Mouse (Mus musculus): Measurements from ENCODE around the gene Myo18b. TPM values are rescaled to one million over a fixed set of nuclear protein-coding genes. Genes with fewer than 3 reads are reported as not detected.
A peak's percentile ranks its signal among the peaks of the same experiment; 100 is the strongest.

Gene Myo18b
- polyA plus RNA-seq, 1 experiment from 2014 or later = 0.87 TPM

GRCm38 (mm10) chr5:112868620-112869019, 27.5 kb downstream of the Myo18b start:
- no peaks in the 10 kb centered on the region for H3K36me3 ChIP-seq (ENCODE audit: control insufficient read depth, insufficient read depth, low read length)
- no peaks in the 10 kb centered on the region for H3K4me1 ChIP-seq (ENCODE audit: control insufficient read depth, insufficient read depth, low read length)
- H3K4me3 ChIP-seq (replicated peaks; ENCODE audit: low read depth, low read length) = no peak overlapping the region
- DNase-seq (no peak), ATAC-seq (ENCODE audit: low FRiP score, low TSS enrichment) (no peak)
- H3K4me2 ChIP-seq (ENCODE audit: low read length) = no peak overlapping the region
- no peak overlapping the region for H3K27ac ChIP-seq (replicated peaks; ENCODE audit: low read depth, low read length)
- H3K27me3 ChIP-seq (ENCODE audit: control insufficient read depth, insufficient read depth, low read length) = no peaks in the 10 kb centered on the region
- H3K9me3 ChIP-seq (ENCODE audit: control insufficient read depth, low read length) = no peaks in the 10 kb centered on the region
- 77% methylated on average over 5 of the region's 5 CpGs for WGBS
- H3K9ac ChIP-seq (replicated peaks; ENCODE audit: low read length) = no peak overlapping the region

- ATAC-seq (ENCODE audit: low FRiP score, low TSS enrichment) = no peak
- DNase-seq = peak; percentile 51
- WGBS = 51% methylated on average over 4 of the region's 4 CpGs
Observed at GRCm38 (mm10) chr5:112864719-112865367, 31.3 kb downstream of the Myo18b start.

DNA sequence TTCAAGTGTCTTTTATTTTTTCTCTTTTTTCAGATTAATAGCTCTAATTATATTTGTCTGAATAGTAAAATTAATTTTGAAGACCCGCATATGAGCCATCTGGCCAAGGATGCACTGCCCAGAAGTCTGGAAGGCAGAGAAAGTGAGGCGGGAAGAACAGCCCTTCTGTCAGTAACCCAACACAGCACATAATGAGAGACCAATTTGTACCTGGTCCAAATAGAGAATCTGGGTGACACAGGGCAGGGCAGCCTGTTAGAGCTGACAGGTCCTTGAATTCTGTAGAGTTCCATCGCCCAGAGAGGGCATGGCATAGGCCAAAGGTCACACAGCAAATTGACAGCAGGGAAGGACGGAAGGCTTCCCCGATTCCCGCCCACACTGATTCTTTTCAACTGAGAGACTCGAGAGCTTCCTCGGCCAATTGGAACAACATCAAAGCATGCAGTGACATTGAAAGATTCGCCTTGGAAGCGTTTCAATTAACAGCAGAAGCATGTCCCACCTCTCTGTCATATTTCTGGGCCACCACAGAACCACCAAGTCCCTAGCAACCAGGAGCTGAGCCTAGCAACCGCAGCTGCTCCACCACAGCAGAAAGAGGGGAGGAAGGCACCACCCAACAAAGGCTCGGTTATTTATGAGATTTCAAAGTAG, 36.7 kb downstream of the Myo18b start:
- H3K36me3 ChIP-seq (ENCODE audit: control insufficient read depth, insufficient read depth, low read length) = no peaks in the 10 kb centered on the region

More at GRCm38 (mm10) chr5:112864719-112865367, 31.3 kb downstream of the Myo18b start:
- no peaks in the 10 kb centered on the region for H3K27me3 ChIP-seq (ENCODE audit: control insufficient read depth, insufficient read depth, low read length)
- H3K36me3 ChIP-seq (ENCODE audit: control insufficient read depth, insufficient read depth, low read length) = no peaks in the 10 kb centered on the region
- no peak overlapping the region for H3K27ac ChIP-seq (replicated peaks; ENCODE audit: low read depth, low read length)
- no peak overlapping the region for H3K4me2 ChIP-seq (ENCODE audit: low read length)
- no peak overlapping the region for H3K9ac ChIP-seq (replicated peaks; ENCODE audit: low read length)
- H3K9me3 ChIP-seq (ENCODE audit: control insufficient read depth, low read length) = no peaks in the 10 kb centered on the region
- H3K4me3 ChIP-seq (replicated peaks; ENCODE audit: low read depth, low read length) = no peak overlapping the region
- H3K4me1 ChIP-seq (ENCODE audit: control insufficient read depth, insufficient read depth, low read length) = no peaks in the 10 kb centered on the region; the same call in 1 of the 2 replicates

DNA sequence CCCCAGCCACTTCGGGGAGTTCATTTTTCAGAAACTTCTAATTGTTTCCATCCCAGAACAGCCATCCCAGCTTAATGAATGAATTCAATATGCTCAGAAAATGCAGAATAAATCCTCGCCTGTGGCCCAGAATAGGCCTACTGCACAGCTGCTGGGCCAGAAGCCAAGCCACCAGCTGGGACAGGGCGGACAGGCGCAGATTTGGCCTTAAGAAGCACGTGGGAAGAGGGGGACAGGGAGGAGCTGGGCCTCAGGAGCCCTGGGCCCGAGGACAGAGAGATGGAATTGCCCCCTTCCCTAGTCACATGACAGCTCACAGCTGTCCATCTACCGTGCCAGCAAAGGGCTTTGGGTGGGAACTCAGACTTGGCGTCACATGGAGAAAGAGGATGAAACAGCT, 43.0 kb downstream of the Myo18b start:
- Histone ChIP-seq H3K27me3 (ENCODE audit: control insufficient read depth, insufficient read depth, low read length) (no peaks in the 10 kb centered on the region), H3K4me2 (ENCODE audit: low read length) (no peak overlapping the region), H3K36me3 (ENCODE audit: control insufficient read depth, insufficient read depth, low read length) (no peaks in the 10 kb centered on the region), H3K4me1 (ENCODE audit: control insufficient read depth, insufficient read depth, low read length) (peaks cover 44% of the 10 kb centered on the region), H3K9ac (replicated peaks; ENCODE audit: low read length) (no peak overlapping the region), H3K9me3 (ENCODE audit: control insufficient read depth, low read length) (no peaks in the 10 kb centered on the region), H3K27ac (replicated peaks; ENCODE audit: low read depth, low read length) (peak overlapping the region; percentile 79), H3K4me3 (replicated peaks; ENCODE audit: low read depth, low read length) (no peak overlapping the region)
- DNase-seq (peak; percentile 87), ATAC-seq (ENCODE audit: low FRiP score, low TSS enrichment) (peak; percentile 67)
- WGBS = 9% methylated on average over 8 of the region's 8 CpGs

More for the DNA sequence above, 36.7 kb downstream of the Myo18b start:
- H3K9me3 ChIP-seq (ENCODE audit: control insufficient read depth, low read length) = no peaks in the 10 kb centered on the region
- peak overlapping the region; percentile 52 for H3K27ac ChIP-seq (replicated peaks; ENCODE audit: low read depth, low read length)
- DNase-seq (peak; percentile 75), ATAC-seq (ENCODE audit: low FRiP score, low TSS enrichment) (peak; percentile 20; the same call in 1 of the 2 replicates)
- 25% methylated on average over 12 of the region's 12 CpGs for whole genome bisulfite sequencing
- H3K9ac ChIP-seq (replicated peaks; ENCODE audit: low read length) = no peak overlapping the region
- no peaks in the 10 kb centered on the region for H3K27me3 ChIP-seq (ENCODE audit: control insufficient read depth, insufficient read depth, low read length)
- H3K4me1 ChIP-seq (ENCODE audit: control insufficient read depth, insufficient read depth, low read length) = peaks cover 5% of the 10 kb centered on the region; the same call in 1 of the 2 replicates
- no peak overlapping the region for H3K4me3 ChIP-seq (replicated peaks; ENCODE audit: low read depth, low read length)
- H3K4me2 ChIP-seq (ENCODE audit: low read length) = no peak overlapping the region

DNA sequence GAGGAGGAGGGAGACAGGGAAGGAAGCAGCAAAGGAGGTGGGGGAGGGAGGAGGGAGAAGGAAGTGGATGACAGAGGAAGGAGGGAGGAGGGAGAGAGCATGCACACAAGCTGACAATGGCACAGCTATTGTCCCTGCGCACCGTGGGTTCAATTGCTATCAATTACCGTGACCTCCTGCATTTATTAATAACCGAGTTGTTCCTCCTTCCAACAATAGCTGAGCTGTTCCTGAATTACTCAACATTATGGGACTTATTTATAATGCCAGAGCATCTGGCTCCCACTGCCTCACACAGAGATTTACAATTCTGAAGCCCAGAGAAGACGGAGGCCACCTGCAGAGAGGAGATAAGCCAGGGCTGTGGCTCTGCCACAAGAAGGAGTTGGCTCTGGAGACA, 44.8 kb downstream of the Myo18b start:
- ATAC-seq (ENCODE audit: low FRiP score, low TSS enrichment) (peak; percentile 39; the same call in 1 of the 2 replicates), DNase-seq (peak; percentile 79)
- Histone ChIP-seq H3K9ac (replicated peaks; ENCODE audit: low read length) (no peak overlapping the region), H3K9me3 (ENCODE audit: control insufficient read depth, low read length) (no peaks in the 10 kb centered on the region), H3K36me3 (ENCODE audit: control insufficient read depth, insufficient read depth, low read length) (no peaks in the 10 kb centered on the region), H3K4me1 (ENCODE audit: control insufficient read depth, insufficient read depth, low read length) (peaks cover 44% of the 10 kb centered on the region), H3K4me2 (ENCODE audit: low read length) (no peak overlapping the region), H3K27me3 (ENCODE audit: control insufficient read depth, insufficient read depth, low read length) (no peaks in the 10 kb centered on the region), H3K4me3 (replicated peaks; ENCODE audit: low read depth, low read length) (no peak overlapping the region), H3K27ac (replicated peaks; ENCODE audit: low read depth, low read length) (peak overlapping the region; percentile 79)
- 5% methylated on average over 5 of the region's 5 CpGs for WGBS

GRCm38 (mm10) chr5:112848586-112849280, 47.4 kb downstream of the Myo18b start:
- H3K4me2 ChIP-seq (ENCODE audit: low read length) = peak overlapping the region; percentile 4; the same call in 1 of the 2 replicates
- no peaks in the 10 kb centered on the region for H3K27me3 ChIP-seq (ENCODE audit: control insufficient read depth, insufficient read depth, low read length)
- H3K9ac ChIP-seq (replicated peaks; ENCODE audit: low read length) = no peak overlapping the region
- no peak overlapping the region for H3K27ac ChIP-seq (replicated peaks; ENCODE audit: low read depth, low read length)
- no peak overlapping the region for H3K4me3 ChIP-seq (replicated peaks; ENCODE audit: low read depth, low read length)
- no peaks in the 10 kb centered on the region for H3K9me3 ChIP-seq (ENCODE audit: control insufficient read depth, low read length)
- 4% methylated on average over 16 of the region's 16 CpGs for WGBS
- ATAC-seq (ENCODE audit: low FRiP score, low TSS enrichment) = no peak
- peaks cover 57% of the 10 kb centered on the region for H3K4me1 ChIP-seq (ENCODE audit: control insufficient read depth, insufficient read depth, low read length)
- no peaks in the 10 kb centered on the region for H3K36me3 ChIP-seq (ENCODE audit: control insufficient read depth, insufficient read depth, low read length)
- peak; percentile 79 for DNase-seq

- DNase-seq (peak; percentile 68), ATAC-seq (ENCODE audit: low FRiP score, low TSS enrichment) (no peak)
- peaks cover 60% of the 10 kb centered on the region for H3K4me1 ChIP-seq (ENCODE audit: control insufficient read depth, insufficient read depth, low read length)
- H3K27me3 ChIP-seq (ENCODE audit: control insufficient read depth, insufficient read depth, low read length) = no peaks in the 10 kb centered on the region
- H3K36me3 ChIP-seq (ENCODE audit: control insufficient read depth, insufficient read depth, low read length) = no peaks in the 10 kb centered on the region
- H3K9ac ChIP-seq (replicated peaks; ENCODE audit: low read length) = no peak overlapping the region
- no peaks in the 10 kb centered on the region for H3K9me3 ChIP-seq (ENCODE audit: control insufficient read depth, low read length)
- WGBS = 5% methylated on average over 25 of the region's 25 CpGs
- no peak overlapping the region for H3K4me3 ChIP-seq (replicated peaks; ENCODE audit: low read depth, low read length)
- peak overlapping the region; percentile 4; the same call in 1 of the 2 replicates for H3K4me2 ChIP-seq (ENCODE audit: low read length)
- H3K27ac ChIP-seq (replicated peaks; ENCODE audit: low read depth, low read length) = no peak overlapping the region
Observed at GRCm38 (mm10) chr5:112847985-112848542, 48.1 kb downstream of the Myo18b start.

- no peak overlapping the region for H3K4me2 ChIP-seq (ENCODE audit: low read length)
- DNase-seq = no peak
- whole genome bisulfite sequencing = 83% methylated on average over 11 of the region's 11 CpGs
- H3K36me3 ChIP-seq (ENCODE audit: control insufficient read depth, insufficient read depth, low read length) = no peaks in the 10 kb centered on the region
- no peak overlapping the region for H3K4me3 ChIP-seq (replicated peaks; ENCODE audit: low read depth, low read length)
- no peaks in the 10 kb centered on the region for H3K27me3 ChIP-seq (ENCODE audit: control insufficient read depth, insufficient read depth, low read length)
- peaks cover 58% of the 10 kb centered on the region for H3K4me1 ChIP-seq (ENCODE audit: control insufficient read depth, insufficient read depth, low read length)
- H3K9me3 ChIP-seq (ENCODE audit: control insufficient read depth, low read length) = no peaks in the 10 kb centered on the region
- H3K9ac ChIP-seq (replicated peaks; ENCODE audit: low read length) = no peak overlapping the region
- H3K27ac ChIP-seq (replicated peaks; ENCODE audit: low read depth, low read length) = no peak overlapping the region
- ATAC-seq (ENCODE audit: low FRiP score, low TSS enrichment) = no peak
Observed at GRCm38 (mm10) chr5:112846146-112846545, 50.0 kb downstream of the Myo18b start.
